Mouse (Mus musculus): ENCODE results near the gene Ctnnal1. TPM values are rescaled to one million over a fixed set of nuclear protein-coding genes. Genes with fewer than 3 reads are reported as not detected.

The Ctnnal1 gene
- polyA plus RNA-seq, 1 experiment = 98.7 TPM

GRCm38 (mm10) chr4:56831013-56831609 lies 33.9 kb downstream of the Ctnnal1 start:
- H3K4me3 ChIP-seq (ENCODE audit: low read depth, low read length) = no peak overlapping the region
- no peak overlapping the region for H3K27ac ChIP-seq (ENCODE audit: insufficient read depth, low read length)
- H3K4me1 ChIP-seq (ENCODE audit: control insufficient read depth, insufficient read depth, low read length) = no peaks in the 10 kb centered on the region
- TF ChIP-seq EP300 (IDR thresholded peaks at IDR 0.05; ENCODE audit: insufficient read depth, low read depth, low read length) (no peak), CTCF (IDR thresholded peaks at IDR 0.05; ENCODE audit: low read depth, low read length) (no peak), POLR2A (IDR thresholded peaks at IDR 0.05; ENCODE audit: insufficient read depth, low read length) (no peak)
- H3K27me3 ChIP-seq (ENCODE audit: control insufficient read depth, insufficient read depth, low read length, poor library complexity, severe bottlenecking) = no peaks in the 10 kb centered on the region
- peaks cover 48% of the 10 kb centered on the region for H3K36me3 ChIP-seq (ENCODE audit: control insufficient read depth, insufficient read depth, low read length, poor library complexity, severe bottlenecking)
- no peaks in the 10 kb centered on the region for H3K9me3 ChIP-seq (replicated peaks; ENCODE audit: control insufficient read depth, insufficient read depth, low read length, poor library complexity, severe bottlenecking)
- H3K9ac ChIP-seq (ENCODE audit: low read depth, poor library complexity, severe bottlenecking) = no peak overlapping the region

GRCm38 (mm10) chr4:56829511-56829921 lies 35.5 kb downstream of the Ctnnal1 start:
- Histone ChIP-seq H3K36me3 (ENCODE audit: control insufficient read depth, insufficient read depth, low read length, poor library complexity, severe bottlenecking) (peaks cover 41% of the 10 kb centered on the region), H3K9ac (ENCODE audit: low read depth, poor library complexity, severe bottlenecking) (no peak overlapping the region), H3K4me1 (ENCODE audit: control insufficient read depth, insufficient read depth, low read length) (no peaks in the 10 kb centered on the region), H3K9me3 (replicated peaks; ENCODE audit: control insufficient read depth, insufficient read depth, low read length, poor library complexity, severe bottlenecking) (no peaks in the 10 kb centered on the region), H3K27ac (ENCODE audit: insufficient read depth, low read length) (no peak overlapping the region), H3K4me3 (ENCODE audit: low read depth, low read length) (no peak overlapping the region), H3K27me3 (ENCODE audit: control insufficient read depth, insufficient read depth, low read length, poor library complexity, severe bottlenecking) (no peaks in the 10 kb centered on the region)
- TF ChIP-seq CTCF (IDR thresholded peaks at IDR 0.05; ENCODE audit: low read depth, low read length) = no peak
- no peak for TF ChIP-seq EP300 (IDR thresholded peaks at IDR 0.05; ENCODE audit: insufficient read depth, low read depth, low read length)
- no peak for TF ChIP-seq POLR2A (IDR thresholded peaks at IDR 0.05; ENCODE audit: insufficient read depth, low read length)

DNA sequence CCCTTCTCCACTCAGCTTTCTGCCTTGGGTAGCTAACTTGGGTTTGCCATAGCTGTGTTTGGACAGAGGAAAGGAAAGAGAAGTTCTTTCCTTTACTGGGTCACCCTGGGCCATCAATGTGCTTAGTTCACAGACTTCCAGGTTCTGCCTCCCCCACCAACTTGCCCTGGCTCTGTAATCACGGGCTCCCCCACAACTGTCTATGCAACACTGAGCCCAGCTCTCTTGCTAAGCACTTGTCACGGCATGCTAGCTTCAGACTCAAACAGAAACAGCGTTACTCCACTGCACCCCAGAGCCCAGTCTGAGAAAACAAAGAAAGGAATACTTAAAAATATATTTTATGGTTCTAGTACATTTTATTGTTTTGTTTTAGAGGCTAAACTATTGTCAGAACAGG lies 36.1 kb downstream of the Ctnnal1 start:
- H3K36me3 ChIP-seq (ENCODE audit: control insufficient read depth, insufficient read depth, low read length, poor library complexity, severe bottlenecking) = peaks cover 40% of the 10 kb centered on the region
- no peak overlapping the region for H3K27ac ChIP-seq (ENCODE audit: insufficient read depth, low read length)
- H3K4me3 ChIP-seq (ENCODE audit: low read depth, low read length) = no peak overlapping the region
- TF ChIP-seq EP300 (IDR thresholded peaks at IDR 0.05; ENCODE audit: insufficient read depth, low read depth, low read length) (no peak), POLR2A (IDR thresholded peaks at IDR 0.05; ENCODE audit: insufficient read depth, low read length) (no peak), CTCF (IDR thresholded peaks at IDR 0.05; ENCODE audit: low read depth, low read length) (no peak)
- no peaks in the 10 kb centered on the region for H3K9me3 ChIP-seq (replicated peaks; ENCODE audit: control insufficient read depth, insufficient read depth, low read length, poor library complexity, severe bottlenecking)
- H3K27me3 ChIP-seq (ENCODE audit: control insufficient read depth, insufficient read depth, low read length, poor library complexity, severe bottlenecking) = no peaks in the 10 kb centered on the region
- no peaks in the 10 kb centered on the region for H3K4me1 ChIP-seq (ENCODE audit: control insufficient read depth, insufficient read depth, low read length)
- H3K9ac ChIP-seq (ENCODE audit: low read depth, poor library complexity, severe bottlenecking) = no peak overlapping the region

GRCm38 (mm10) chr4:56824231-56824630 lies 40.8 kb downstream of the Ctnnal1 start:
- TF ChIP-seq EP300 (IDR thresholded peaks at IDR 0.05; ENCODE audit: insufficient read depth, low read depth, low read length) = no peak
- no peak for TF ChIP-seq POLR2A (IDR thresholded peaks at IDR 0.05; ENCODE audit: insufficient read depth, low read length)
- TF ChIP-seq CTCF (IDR thresholded peaks at IDR 0.05; ENCODE audit: low read depth, low read length) = no peak
- Histone ChIP-seq H3K36me3 (ENCODE audit: control insufficient read depth, insufficient read depth, low read length, poor library complexity, severe bottlenecking) (peaks cover 12% of the 10 kb centered on the region), H3K27me3 (ENCODE audit: control insufficient read depth, insufficient read depth, low read length, poor library complexity, severe bottlenecking) (no peaks in the 10 kb centered on the region), H3K9me3 (replicated peaks; ENCODE audit: control insufficient read depth, insufficient read depth, low read length, poor library complexity, severe bottlenecking) (no peaks in the 10 kb centered on the region), H3K4me1 (ENCODE audit: control insufficient read depth, insufficient read depth, low read length) (no peaks in the 10 kb centered on the region), H3K9ac (ENCODE audit: low read depth, poor library complexity, severe bottlenecking) (no peak overlapping the region), H3K27ac (ENCODE audit: insufficient read depth, low read length) (no peak overlapping the region), H3K4me3 (ENCODE audit: low read depth, low read length) (no peak overlapping the region)

- Histone ChIP-seq H3K36me3 (ENCODE audit: control insufficient read depth, insufficient read depth, low read length, poor library complexity, severe bottlenecking) (peaks cover 10% of the 10 kb centered on the region; the same call in 1 of the 2 replicates), H3K4me3 (ENCODE audit: low read depth, low read length) (no peak overlapping the region), H3K27ac (ENCODE audit: insufficient read depth, low read length) (no peak overlapping the region), H3K4me1 (ENCODE audit: control insufficient read depth, insufficient read depth, low read length) (no peaks in the 10 kb centered on the region), H3K9me3 (replicated peaks; ENCODE audit: control insufficient read depth, insufficient read depth, low read length, poor library complexity, severe bottlenecking) (no peaks in the 10 kb centered on the region), H3K9ac (ENCODE audit: low read depth, poor library complexity, severe bottlenecking) (no peak overlapping the region), H3K27me3 (ENCODE audit: control insufficient read depth, insufficient read depth, low read length, poor library complexity, severe bottlenecking) (no peaks in the 10 kb centered on the region)
- no peak for TF ChIP-seq EP300 (IDR thresholded peaks at IDR 0.05; ENCODE audit: insufficient read depth, low read depth, low read length)
- no peak for TF ChIP-seq CTCF (IDR thresholded peaks at IDR 0.05; ENCODE audit: low read depth, low read length)
- no peak for TF ChIP-seq POLR2A (IDR thresholded peaks at IDR 0.05; ENCODE audit: insufficient read depth, low read length)
These were observed 44.9 kb downstream of the Ctnnal1 start for GRCm38 (mm10) chr4:56820017-56820550.

- Histone ChIP-seq H3K4me1 (ENCODE audit: control insufficient read depth, insufficient read depth, low read length) (no peaks in the 10 kb centered on the region), H3K4me3 (ENCODE audit: low read depth, low read length) (no peak overlapping the region), H3K27ac (ENCODE audit: insufficient read depth, low read length) (no peak overlapping the region), H3K9me3 (replicated peaks; ENCODE audit: control insufficient read depth, insufficient read depth, low read length, poor library complexity, severe bottlenecking) (no peaks in the 10 kb centered on the region), H3K27me3 (ENCODE audit: control insufficient read depth, insufficient read depth, low read length, poor library complexity, severe bottlenecking) (no peaks in the 10 kb centered on the region), H3K9ac (ENCODE audit: low read depth, poor library complexity, severe bottlenecking) (no peak overlapping the region), H3K36me3 (ENCODE audit: control insufficient read depth, insufficient read depth, low read length, poor library complexity, severe bottlenecking) (peaks cover 24% of the 10 kb centered on the region)
- TF ChIP-seq EP300 (IDR thresholded peaks at IDR 0.05; ENCODE audit: insufficient read depth, low read depth, low read length) = no peak
- no peak for TF ChIP-seq POLR2A (IDR thresholded peaks at IDR 0.05; ENCODE audit: insufficient read depth, low read length)
- TF ChIP-seq CTCF (IDR thresholded peaks at IDR 0.05; ENCODE audit: low read depth, low read length) = no peak
These were observed 49.9 kb downstream of the Ctnnal1 start for GRCm38 (mm10) chr4:56815131-56815530.

All from ES-Bruce4 (cell line).